Mouse (Mus musculus): ENCODE measurements at regions not wholly inside any gene's neighbourhood (a gene's known extent, or its start where the extent isn't known, plus 50 kb on each side); places are given as distances from the start of the nearest gene placed in this dataset.
"Not testable (repeated sequence)": the region's sequence is repeated elsewhere in the genome, so short reads cannot be mapped to it uniquely, and the experiment has no call there.

- DNase-seq; intact Hi-C loops (cut with DNase I): not testable (repeated sequence)
Observed at GRCm38 (mm10) chr8:54239106-54239505, 161.7 kb downstream of the Vegfc start.

- intact Hi-C loops (cut with DNase I) = no loop called here
- DNase-seq = no peak
Observed at GRCm38 (mm10) chr8:54255434-54255833, 178.0 kb downstream of the Vegfc start.

DNA sequence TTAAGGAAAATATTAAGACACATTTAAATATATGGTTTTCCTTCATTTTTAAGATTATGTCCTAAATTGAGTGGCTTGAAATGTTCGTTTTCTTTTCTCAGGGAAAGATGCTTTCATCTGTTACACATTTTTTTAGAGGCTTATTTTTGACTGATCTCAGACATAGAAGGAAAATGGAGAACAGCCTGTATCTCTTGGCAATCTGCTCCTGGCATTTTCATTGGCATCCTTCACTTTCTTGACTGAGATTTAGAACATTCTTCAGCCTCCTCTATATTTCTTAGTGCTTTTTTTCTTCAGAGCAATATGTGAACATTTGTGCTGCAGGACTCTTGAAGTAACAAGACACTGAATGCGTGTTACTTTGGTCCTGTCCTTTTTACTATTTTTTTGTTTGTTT, 192.7 kb downstream of the Vegfc start:
- intact Hi-C loops (cut with DNase I) = no loop called here
- no peak for DNase-seq

GRCm38 (mm10) chr8:54273080-54273479, 195.7 kb downstream of the Vegfc start:
- intact Hi-C loops (cut with DNase I) = no loop called here

GRCm38 (mm10) chr8:54275487-54275886, 198.1 kb downstream of the Vegfc start:
- intact Hi-C loops (cut with DNase I) = no loop called here
- peak; percentile 20 to 32 for DNase-seq

More at GRCm38 (mm10) chr8:54273080-54273479, 195.7 kb downstream of the Vegfc start:
- DNase-seq = no peak
